Mouse (Mus musculus): ENCODE results near the gene Btbd3. TPM values are rescaled to one million over a fixed set of nuclear protein-coding genes. Genes with fewer than 3 reads are reported as not detected.

The Btbd3 gene
- polyA plus RNA-seq, 1 experiment = not detected

DNA sequence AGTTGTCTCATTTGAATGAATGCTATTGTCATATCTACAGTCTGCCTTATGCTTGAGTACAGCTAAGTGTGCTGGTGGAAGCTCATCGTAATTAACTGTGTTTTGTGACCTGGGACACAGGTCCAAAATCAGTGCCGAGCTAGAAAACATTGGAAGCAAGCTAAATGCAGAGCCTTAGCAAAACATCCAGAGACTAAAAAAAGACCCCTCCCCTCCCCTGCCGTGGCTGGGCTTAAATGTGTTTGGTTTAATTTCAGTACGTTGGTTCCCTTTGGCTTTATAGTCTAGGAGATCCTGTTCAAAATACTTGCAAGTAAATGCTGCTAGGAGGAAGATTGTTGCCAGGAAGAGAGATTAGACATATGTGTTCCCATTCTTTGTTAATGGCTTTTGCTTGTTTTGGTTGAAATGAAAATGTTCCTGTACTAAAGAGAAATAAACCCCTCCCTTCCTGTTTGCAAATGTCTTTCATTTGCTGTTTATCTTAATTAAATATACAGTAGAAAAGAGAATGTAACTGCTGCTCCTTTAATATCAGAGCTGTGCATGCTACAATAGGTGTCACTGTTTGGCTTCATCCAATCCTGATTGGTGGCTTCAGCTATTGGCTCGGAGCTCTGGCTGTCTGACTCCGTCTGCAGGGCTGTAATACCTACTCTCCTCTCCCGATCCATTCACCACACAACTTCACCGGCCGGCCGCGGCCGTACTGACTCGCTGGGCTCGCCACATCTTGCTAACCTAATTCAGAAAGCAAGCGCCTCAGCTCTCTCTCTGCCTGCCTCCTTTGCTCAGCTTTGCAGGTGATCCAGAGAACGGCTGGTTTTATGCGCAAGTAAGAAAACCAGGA, 21.7 kb downstream of the Btbd3 start:
- Histone ChIP-seq H3K4me3 (replicated peaks) (no peak overlapping the region), H3K36me3 (ENCODE audit: control insufficient read depth) (no peaks in the 10 kb centered on the region), H3K9me3 (ENCODE audit: control insufficient read depth, low read length) (no peaks in the 10 kb centered on the region), H3K27me3 (ENCODE audit: control insufficient read depth) (no peaks in the 10 kb centered on the region), H3K4me1 (ENCODE audit: control insufficient read depth) (no peaks in the 10 kb centered on the region)
- TF ChIP-seq GATA1 (IDR thresholded peaks at IDR 0.05; ENCODE audit: low read length) (no peak), TAL1 (IDR thresholded peaks at IDR 0.05; ENCODE audit: low read length) (no peak)

DNA sequence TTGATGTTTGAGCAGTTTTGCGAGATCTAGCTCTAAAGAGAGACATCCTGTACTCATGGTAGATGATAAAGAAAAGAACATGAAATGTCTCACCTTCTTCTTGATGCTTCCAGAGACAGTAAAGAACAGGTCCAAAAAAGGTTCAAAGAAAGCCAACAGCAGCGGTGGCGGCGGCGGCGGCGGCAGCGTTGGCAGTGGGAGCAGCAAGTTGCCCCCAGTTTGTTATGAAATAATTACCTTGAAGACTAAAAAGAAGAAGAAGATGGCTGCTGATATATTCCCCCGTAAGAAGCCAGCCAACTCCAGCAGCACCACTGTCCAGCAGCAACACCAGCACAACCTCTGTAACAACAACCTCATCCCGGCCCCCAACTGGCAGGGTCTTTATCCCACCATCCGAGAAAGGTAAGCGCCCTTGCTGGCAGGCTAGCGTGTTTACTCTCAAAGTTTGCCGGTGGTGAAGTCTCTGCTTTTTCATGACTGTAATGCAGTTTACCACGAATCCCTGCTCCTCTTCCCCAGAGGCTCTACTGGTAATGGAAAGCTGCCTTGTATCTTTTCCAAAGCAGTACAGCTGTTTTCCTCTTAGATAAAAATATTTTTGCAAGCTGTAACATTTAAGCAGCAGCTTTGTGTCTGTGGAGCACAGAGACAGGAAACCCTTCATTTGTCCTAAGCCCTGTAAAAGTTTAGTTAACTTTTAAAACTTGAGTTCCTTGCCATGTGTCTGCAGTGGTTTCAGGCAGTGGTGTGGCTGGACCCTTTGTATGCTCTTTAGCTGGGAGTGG, 22.7 kb downstream of the Btbd3 start:
- H3K4me3 ChIP-seq (replicated peaks) = no peak overlapping the region
- H3K4me1 ChIP-seq (ENCODE audit: control insufficient read depth) = no peaks in the 10 kb centered on the region
- peaks cover 2% of the 10 kb centered on the region for H3K36me3 ChIP-seq (ENCODE audit: control insufficient read depth)
- no peak for TF ChIP-seq TAL1 (IDR thresholded peaks at IDR 0.05; ENCODE audit: low read length)
- TF ChIP-seq GATA1 (IDR thresholded peaks at IDR 0.05; ENCODE audit: low read length) = no peak
- H3K9me3 ChIP-seq (ENCODE audit: control insufficient read depth, low read length) = no peaks in the 10 kb centered on the region; the same call in 1 of the 2 replicates
- no peaks in the 10 kb centered on the region for H3K27me3 ChIP-seq (ENCODE audit: control insufficient read depth)

DNA sequence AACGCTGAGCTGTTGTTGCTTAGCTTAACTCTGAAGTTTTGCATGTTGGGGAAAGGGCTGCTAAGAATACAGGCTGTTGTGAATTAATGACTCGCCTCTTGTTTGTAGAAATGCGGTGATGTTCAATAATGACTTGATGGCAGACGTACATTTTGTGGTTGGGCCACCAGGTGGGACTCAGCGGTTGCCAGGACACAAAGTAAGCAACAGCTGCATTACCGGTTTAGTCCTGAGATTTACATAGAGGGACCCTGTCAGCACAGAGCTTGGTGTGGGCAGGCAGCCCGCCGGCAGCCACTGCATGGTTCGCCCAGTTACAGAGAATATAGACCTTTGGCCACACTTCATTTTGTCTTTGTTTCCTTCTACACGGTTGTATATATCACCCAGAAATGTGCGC, 23.3 kb downstream of the Btbd3 start:
- no peaks in the 10 kb centered on the region for H3K4me1 ChIP-seq (ENCODE audit: control insufficient read depth)
- H3K9me3 ChIP-seq (ENCODE audit: control insufficient read depth, low read length) = no peaks in the 10 kb centered on the region; the same call in 1 of the 2 replicates
- H3K4me3 ChIP-seq (replicated peaks) = no peak overlapping the region
- TF ChIP-seq GATA1 (IDR thresholded peaks at IDR 0.05; ENCODE audit: low read length) (no peak), TAL1 (IDR thresholded peaks at IDR 0.05; ENCODE audit: low read length) (no peak)
- H3K27me3 ChIP-seq (ENCODE audit: control insufficient read depth) = no peaks in the 10 kb centered on the region
- peaks cover 4% of the 10 kb centered on the region for H3K36me3 ChIP-seq (ENCODE audit: control insufficient read depth)

DNA sequence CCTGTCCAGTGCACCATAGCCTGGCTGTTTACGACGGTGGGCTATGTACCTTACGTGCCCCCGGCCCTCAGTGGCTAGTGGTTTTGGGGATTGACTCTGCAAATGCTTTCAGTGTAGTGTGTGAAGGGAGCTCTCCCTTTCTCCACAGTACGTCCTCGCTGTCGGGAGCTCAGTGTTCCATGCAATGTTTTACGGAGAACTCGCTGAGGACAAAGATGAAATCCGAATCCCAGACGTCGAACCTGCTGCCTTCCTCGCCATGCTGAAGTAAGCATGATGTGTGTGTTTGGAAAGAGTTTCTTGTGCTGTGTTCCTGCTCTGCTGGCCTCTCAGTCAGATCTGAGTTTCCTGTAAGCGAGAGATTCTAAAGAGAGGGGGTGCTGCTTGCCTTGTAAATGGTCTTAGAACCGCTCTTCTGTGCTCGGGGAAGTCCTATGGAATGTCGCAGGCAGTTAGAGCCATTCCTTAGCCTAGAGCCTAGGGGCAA, 23.9 kb downstream of the Btbd3 start:
- TF ChIP-seq GATA1 (IDR thresholded peaks at IDR 0.05; ENCODE audit: low read length) (no peak), TAL1 (IDR thresholded peaks at IDR 0.05; ENCODE audit: low read length) (no peak)
- no peaks in the 10 kb centered on the region; the same call in 1 of the 2 replicates for H3K9me3 ChIP-seq (ENCODE audit: control insufficient read depth, low read length)
- peaks cover 4% of the 10 kb centered on the region for H3K36me3 ChIP-seq (ENCODE audit: control insufficient read depth)
- no peak overlapping the region for H3K4me3 ChIP-seq (replicated peaks)
- H3K4me1 ChIP-seq (ENCODE audit: control insufficient read depth) = no peaks in the 10 kb centered on the region
- no peaks in the 10 kb centered on the region for H3K27me3 ChIP-seq (ENCODE audit: control insufficient read depth)

DNA sequence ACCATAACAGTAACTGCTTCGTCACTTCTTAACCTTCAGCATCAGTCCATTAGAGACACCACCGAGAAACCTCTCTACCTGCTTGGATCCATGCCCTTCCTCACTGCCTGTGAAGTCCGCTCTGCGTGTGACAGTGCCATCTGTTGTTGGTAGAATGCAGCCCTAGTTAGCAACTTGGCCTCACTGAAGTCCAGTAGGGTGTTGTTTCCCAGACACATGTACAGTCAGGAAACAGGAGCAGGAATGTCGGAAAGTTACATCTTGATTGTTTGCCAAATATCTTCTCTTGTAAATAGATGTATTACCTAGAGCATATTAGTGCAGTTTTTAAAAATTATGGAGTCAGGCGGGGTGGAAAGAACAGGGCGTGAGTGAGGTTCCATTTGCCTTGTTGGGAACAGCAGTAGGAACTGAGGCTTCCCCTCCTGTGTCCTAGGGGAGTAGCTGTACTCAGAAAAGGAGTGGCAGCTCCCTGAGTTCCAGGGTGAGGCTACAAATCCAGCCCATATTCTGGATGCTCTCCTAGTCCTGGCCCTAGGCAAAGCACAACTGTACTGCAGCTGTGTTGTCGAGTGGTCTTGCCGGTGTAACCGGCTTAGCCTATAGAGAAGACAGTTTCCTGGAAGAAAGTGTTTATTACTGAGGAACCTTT, 25.3 kb downstream of the Btbd3 start:
- Histone ChIP-seq H3K4me3 (replicated peaks) (no peak overlapping the region), H3K4me1 (ENCODE audit: control insufficient read depth) (no peaks in the 10 kb centered on the region), H3K27me3 (ENCODE audit: control insufficient read depth) (no peaks in the 10 kb centered on the region), H3K36me3 (ENCODE audit: control insufficient read depth) (peaks cover 4% of the 10 kb centered on the region), H3K9me3 (ENCODE audit: control insufficient read depth, low read length) (peaks cover 4% of the 10 kb centered on the region)
- no peak for TF ChIP-seq TAL1 (IDR thresholded peaks at IDR 0.05; ENCODE audit: low read length)
- no peak for TF ChIP-seq GATA1 (IDR thresholded peaks at IDR 0.05; ENCODE audit: low read length)

DNA sequence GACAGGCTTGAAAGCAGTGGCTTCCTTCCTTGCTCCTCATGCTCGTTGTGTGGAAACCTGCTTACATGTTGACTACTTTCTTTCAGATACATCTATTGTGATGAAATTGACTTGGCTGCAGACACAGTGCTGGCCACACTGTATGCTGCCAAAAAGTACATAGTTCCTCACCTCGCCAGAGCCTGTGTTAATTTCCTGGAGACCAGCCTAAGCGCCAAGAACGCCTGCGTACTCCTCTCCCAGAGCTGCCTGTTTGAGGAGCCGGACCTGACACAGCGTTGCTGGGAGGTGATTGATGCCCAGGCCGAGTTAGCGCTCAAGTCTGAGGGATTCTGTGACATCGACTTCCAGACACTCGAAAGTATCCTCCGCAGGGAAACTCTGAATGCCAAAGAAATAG, 27.0 kb downstream of the Btbd3 start:
- no peaks in the 10 kb centered on the region for H3K27me3 ChIP-seq (ENCODE audit: control insufficient read depth)
- H3K4me3 ChIP-seq (replicated peaks) = no peak overlapping the region
- TF ChIP-seq GATA1 (IDR thresholded peaks at IDR 0.05; ENCODE audit: low read length) (no peak), TAL1 (IDR thresholded peaks at IDR 0.05; ENCODE audit: low read length) (no peak)
- H3K9me3 ChIP-seq (ENCODE audit: control insufficient read depth, low read length) = peaks cover 4% of the 10 kb centered on the region
- no peaks in the 10 kb centered on the region for H3K4me1 ChIP-seq (ENCODE audit: control insufficient read depth)
- peaks cover 4% of the 10 kb centered on the region for H3K36me3 ChIP-seq (ENCODE audit: control insufficient read depth)

DNA sequence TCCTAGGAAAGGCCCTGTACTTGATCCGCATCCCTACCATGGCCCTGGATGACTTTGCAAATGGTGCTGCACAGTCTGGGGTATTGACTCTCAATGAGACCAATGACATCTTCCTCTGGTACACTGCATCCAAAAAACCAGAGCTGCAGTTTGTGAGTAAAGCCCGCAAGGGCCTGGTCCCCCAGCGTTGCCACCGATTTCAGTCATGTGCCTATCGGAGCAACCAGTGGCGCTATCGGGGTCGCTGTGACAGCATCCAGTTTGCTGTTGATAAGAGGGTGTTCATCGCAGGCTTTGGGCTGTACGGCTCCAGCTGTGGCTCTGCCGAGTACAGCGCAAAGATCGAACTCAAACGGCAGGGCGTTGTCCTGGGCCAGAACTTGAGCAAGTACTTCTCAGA, 27.5 kb downstream of the Btbd3 start:
- H3K4me1 ChIP-seq (ENCODE audit: control insufficient read depth) = no peaks in the 10 kb centered on the region
- TF ChIP-seq GATA1 (IDR thresholded peaks at IDR 0.05; ENCODE audit: low read length) (no peak), TAL1 (IDR thresholded peaks at IDR 0.05; ENCODE audit: low read length) (no peak)
- peaks cover 4% of the 10 kb centered on the region for H3K36me3 ChIP-seq (ENCODE audit: control insufficient read depth)
- no peak overlapping the region for H3K4me3 ChIP-seq (replicated peaks)
- H3K9me3 ChIP-seq (ENCODE audit: control insufficient read depth, low read length) = peaks cover 4% of the 10 kb centered on the region
- H3K27me3 ChIP-seq (ENCODE audit: control insufficient read depth) = no peaks in the 10 kb centered on the region

DNA sequence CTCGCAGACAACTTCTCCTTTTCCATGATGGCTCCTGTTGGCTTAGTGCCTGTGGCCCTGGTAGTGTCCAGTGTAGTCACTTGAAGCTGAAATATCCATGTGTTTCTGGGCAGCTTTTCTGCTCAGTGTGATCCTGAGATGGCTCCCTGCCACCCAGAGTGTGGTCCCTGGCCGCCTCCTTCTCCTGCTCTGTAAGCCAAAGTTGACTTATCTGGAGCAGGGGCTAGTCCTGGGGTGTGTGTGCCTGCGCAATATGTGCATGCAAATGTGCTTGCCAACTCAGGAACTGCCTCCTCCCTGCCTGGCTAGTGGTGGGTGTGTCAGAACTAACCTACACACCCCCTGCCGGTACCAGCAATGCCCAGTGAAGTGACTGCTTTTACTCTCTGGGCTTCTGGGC, 29.4 kb downstream of the Btbd3 start:
- Histone ChIP-seq H3K4me1 (ENCODE audit: control insufficient read depth) (no peaks in the 10 kb centered on the region), H3K27me3 (ENCODE audit: control insufficient read depth) (no peaks in the 10 kb centered on the region)

More for the DNA sequence above, 29.4 kb downstream of the Btbd3 start:
- peaks cover 4% of the 10 kb centered on the region for H3K9me3 ChIP-seq (ENCODE audit: control insufficient read depth, low read length)
- H3K36me3 ChIP-seq (ENCODE audit: control insufficient read depth) = peaks cover 4% of the 10 kb centered on the region
- TF ChIP-seq GATA1 (IDR thresholded peaks at IDR 0.05; ENCODE audit: low read length) (no peak), TAL1 (IDR thresholded peaks at IDR 0.05; ENCODE audit: low read length) (no peak)
- H3K4me3 ChIP-seq (replicated peaks) = no peak overlapping the region

Data from erythroblast, embryonic 14.5 days (primary cell).